Mouse (Mus musculus): ENCODE results near the gene Foxq1. TPM values are rescaled to one million over a fixed set of nuclear protein-coding genes. Genes with fewer than 3 reads are reported as not detected.

Foxq1 gene
- polyA plus RNA-seq, 1 experiment, result 2.1 TPM

- Histone ChIP-seq H3K4me1 (replicated peaks; ENCODE audit: control insufficient read depth, insufficient read depth, low read length) (no peaks in the 10 kb centered on the region), H3K27ac (ENCODE audit: control insufficient read depth, insufficient read depth, low read length) (no peak overlapping the region), H3K27me3 (ENCODE audit: control insufficient read depth, insufficient read depth, low read length) (no peaks in the 10 kb centered on the region), H3K4me3 (ENCODE audit: control insufficient read depth, insufficient read depth, low read length) (no peak overlapping the region), H3K36me3 (ENCODE audit: control insufficient read depth, insufficient read depth, low read length) (no peaks in the 10 kb centered on the region)
- no peak for DNase-seq
- TF ChIP-seq POLR2A (IDR thresholded peaks at IDR 0.05; ENCODE audit: control insufficient read depth, extremely low read depth, insufficient read depth, low read length, poor library complexity), result no peak
- TF ChIP-seq CTCF (IDR thresholded peaks at IDR 0.05; ENCODE audit: borderline replicate concordance, control insufficient read depth, extremely low read depth, insufficient read depth, low read length, poor library complexity), result no peak
- 88% methylated on average over 10 of the region's 10 CpGs for WGBS
These were observed 22.5 kb downstream of the Foxq1 start for GRCm38 (mm10) chr13:31578389-31578788.

DNA sequence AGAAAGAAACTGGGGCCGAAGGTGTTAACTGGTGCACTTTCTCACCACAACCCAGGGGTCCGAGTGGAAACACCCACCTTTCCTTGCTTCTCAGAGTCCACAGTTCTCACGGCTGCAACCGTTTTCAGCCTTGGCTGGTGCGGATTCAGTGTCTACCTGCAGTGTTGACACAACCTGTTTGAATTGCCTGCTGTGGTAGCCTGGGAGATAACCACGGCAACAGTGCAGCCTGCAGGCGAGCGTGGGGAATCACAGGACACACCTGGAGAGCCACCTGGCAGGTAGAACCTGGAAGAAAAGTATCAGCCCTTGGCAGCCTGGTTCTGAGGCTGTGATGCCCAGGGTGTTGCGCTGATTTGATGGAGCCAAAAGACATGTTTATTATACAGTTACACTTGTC, 23.9 kb downstream of the Foxq1 start:
- H3K27ac ChIP-seq (ENCODE audit: control insufficient read depth, insufficient read depth, low read length), result no peak overlapping the region
- no peaks in the 10 kb centered on the region for H3K36me3 ChIP-seq (ENCODE audit: control insufficient read depth, insufficient read depth, low read length)
- H3K4me1 ChIP-seq (replicated peaks; ENCODE audit: control insufficient read depth, insufficient read depth, low read length), result no peaks in the 10 kb centered on the region
- TF ChIP-seq CTCF (IDR thresholded peaks at IDR 0.05; ENCODE audit: borderline replicate concordance, control insufficient read depth, extremely low read depth, insufficient read depth, low read length, poor library complexity) (no peak), POLR2A (IDR thresholded peaks at IDR 0.05; ENCODE audit: control insufficient read depth, extremely low read depth, insufficient read depth, low read length, poor library complexity) (no peak)
- no peak overlapping the region for H3K4me3 ChIP-seq (ENCODE audit: control insufficient read depth, insufficient read depth, low read length)
- WGBS, result 65% methylated on average over 9 of the region's 9 CpGs
- no peaks in the 10 kb centered on the region for H3K27me3 ChIP-seq (ENCODE audit: control insufficient read depth, insufficient read depth, low read length)
- DNase-seq, result no peak

GRCm38 (mm10) chr13:31587341-31587740, 31.4 kb downstream of the Foxq1 start:
- Histone ChIP-seq H3K4me1 (replicated peaks; ENCODE audit: control insufficient read depth, insufficient read depth, low read length) (no peaks in the 10 kb centered on the region), H3K36me3 (ENCODE audit: control insufficient read depth, insufficient read depth, low read length) (no peaks in the 10 kb centered on the region), H3K27ac (ENCODE audit: control insufficient read depth, insufficient read depth, low read length) (no peak overlapping the region), H3K27me3 (ENCODE audit: control insufficient read depth, insufficient read depth, low read length) (no peaks in the 10 kb centered on the region), H3K4me3 (ENCODE audit: control insufficient read depth, insufficient read depth, low read length) (no peak overlapping the region)
- no peak for TF ChIP-seq POLR2A (IDR thresholded peaks at IDR 0.05; ENCODE audit: control insufficient read depth, extremely low read depth, insufficient read depth, low read length, poor library complexity)
- no peak for TF ChIP-seq CTCF (IDR thresholded peaks at IDR 0.05; ENCODE audit: borderline replicate concordance, control insufficient read depth, extremely low read depth, insufficient read depth, low read length, poor library complexity)
- no peak for DNase-seq
- 83% methylated on average over 5 of the region's 5 CpGs for WGBS

- Histone ChIP-seq H3K4me3 (ENCODE audit: control insufficient read depth, insufficient read depth, low read length) (no peak overlapping the region), H3K4me1 (replicated peaks; ENCODE audit: control insufficient read depth, insufficient read depth, low read length) (no peaks in the 10 kb centered on the region), H3K27me3 (ENCODE audit: control insufficient read depth, insufficient read depth, low read length) (no peaks in the 10 kb centered on the region), H3K27ac (ENCODE audit: control insufficient read depth, insufficient read depth, low read length) (no peak overlapping the region), H3K36me3 (ENCODE audit: control insufficient read depth, insufficient read depth, low read length) (no peaks in the 10 kb centered on the region)
- TF ChIP-seq POLR2A (IDR thresholded peaks at IDR 0.05; ENCODE audit: control insufficient read depth, extremely low read depth, insufficient read depth, low read length, poor library complexity) (no peak), CTCF (IDR thresholded peaks at IDR 0.05; ENCODE audit: borderline replicate concordance, control insufficient read depth, extremely low read depth, insufficient read depth, low read length, poor library complexity) (no peak)
- WGBS, result 93% methylated on average over 5 of the region's 5 CpGs
- DNase-seq, result no peak
These were observed 43.6 kb downstream of the Foxq1 start for GRCm38 (mm10) chr13:31599576-31599975.

GRCm38 (mm10) chr13:31603964-31604363, 48.0 kb downstream of the Foxq1 start:
- no peak overlapping the region for H3K4me3 ChIP-seq (ENCODE audit: control insufficient read depth, insufficient read depth, low read length)
- 94% methylated on average over 6 of the region's 6 CpGs for WGBS
- H3K27ac ChIP-seq (ENCODE audit: control insufficient read depth, insufficient read depth, low read length), result no peak overlapping the region
- H3K27me3 ChIP-seq (ENCODE audit: control insufficient read depth, insufficient read depth, low read length), result no peaks in the 10 kb centered on the region
- DNase-seq, result no peak
- H3K4me1 ChIP-seq (replicated peaks; ENCODE audit: control insufficient read depth, insufficient read depth, low read length), result no peaks in the 10 kb centered on the region
- no peaks in the 10 kb centered on the region for H3K36me3 ChIP-seq (ENCODE audit: control insufficient read depth, insufficient read depth, low read length)
- TF ChIP-seq CTCF (IDR thresholded peaks at IDR 0.05; ENCODE audit: borderline replicate concordance, control insufficient read depth, extremely low read depth, insufficient read depth, low read length, poor library complexity) (no peak), POLR2A (IDR thresholded peaks at IDR 0.05; ENCODE audit: control insufficient read depth, extremely low read depth, insufficient read depth, low read length, poor library complexity) (no peak)

Other genes with a start within 250 kb of the Foxq1 start
- 0.13 and 0.19 TPM in 2 replicates for gene A530084C06Rik, start 3.2 kb downstream of the Foxq1 start, polyA plus RNA-seq (2012; rRNA removed)
- gene Foxf2, start 69.7 kb downstream of the Foxq1 start, polyA plus RNA-seq (2012; rRNA removed), result 0.20 and 0.28 TPM in 2 replicates

Measured in thymus, adult 2 months (tissue).